ENCODE assay signal across 9 mouse cellular contexts in genomic region chr4:88302291-88302690, GRCm38 (mm10).
DNase-seq lines count a peak whose midpoint lies in the region; ATAC-seq lines count a peak whose summit lies in the region.
"Had no signal": no experiment of that assay in that cellular context is flagged by ENCODE, and none has a peak within 500 bp of the region (broad histone marks: within the 10 kb centered on the region; RNA-seq: fewer than 3 reads in every experiment).

No protein-coding gene starts in this region.

- no peak overlapping the region for H3K9ac ChIP-seq in kidney, embryonic 16.5 days (replicated peaks; ENCODE audit: low read length)
- H3K9ac ChIP-seq: hindbrain, embryonic 15.5 days had no signal

- no peak overlapping the region for H3K4me2 ChIP-seq in kidney, embryonic 16.5 days (replicated peaks; ENCODE audit: low read depth, low read length)
- H3K4me2 ChIP-seq: hindbrain, embryonic 15.5 days had no signal

- DNase-seq in kidney, adult 9 months = peak; percentile 31
- DNase-seq in NIH3T3 (ENCODE audit: low read depth) = peak; percentile 65
- peak; percentile 45 for DNase-seq in kidney, postnatal 14 days
- no peak for DNase-seq in spleen, adult 12 weeks (ENCODE audit: low spot score)
- no peak for DNase-seq in midbrain, embryonic 10.5 days (ENCODE audit: low spot score)
- DNase-seq in urinary bladder, postnatal 14 days (ENCODE audit: low spot score) = no peak

- no peaks in the 10 kb centered on the region for H3K9me3 ChIP-seq in kidney, embryonic 16.5 days (ENCODE audit: low read length)
- H3K9me3 ChIP-seq in midbrain, embryonic 10.5 days (replicated peaks) = no peaks in the 10 kb centered on the region
- H3K9me3 ChIP-seq: hindbrain, embryonic 15.5 days had no signal

- no peaks in the 10 kb centered on the region for H3K27me3 ChIP-seq in kidney, embryonic 16.5 days (ENCODE audit: insufficient read depth, low read length)
- no peaks in the 10 kb centered on the region for H3K27me3 ChIP-seq in midbrain, embryonic 10.5 days (ENCODE audit: low read depth, poor library complexity, severe bottlenecking)
- H3K27me3 ChIP-seq: hindbrain, embryonic 15.5 days had no signal

- no peak overlapping the region for H3K27ac ChIP-seq in kidney, embryonic 16.5 days (ENCODE audit: low read length)
- no peak overlapping the region for H3K27ac ChIP-seq in midbrain, embryonic 10.5 days (replicated peaks)
- H3K27ac ChIP-seq: hindbrain, embryonic 15.5 days had no signal

- ATAC-seq in kidney, embryonic 16.5 days (ENCODE audit: low FRiP score, low TSS enrichment) = no peak
- peak; percentile 73 for ATAC-seq in CD4-positive, CD25-positive, alpha-beta regulatory T cell, adult 4 months

- no peaks in the 10 kb centered on the region for H3K36me3 ChIP-seq in kidney, embryonic 16.5 days (ENCODE audit: insufficient read depth, low read length)
- H3K36me3 ChIP-seq in midbrain, embryonic 10.5 days = no peaks in the 10 kb centered on the region
- H3K36me3 ChIP-seq: hindbrain, embryonic 15.5 days had no signal

- no peak overlapping the region for H3K4me3 ChIP-seq in kidney, embryonic 16.5 days (ENCODE audit: low read length)
- H3K4me3 ChIP-seq in midbrain, embryonic 10.5 days = no peak overlapping the region
- H3K4me3 ChIP-seq: hindbrain, embryonic 15.5 days had no signal

- no peaks in the 10 kb centered on the region for H3K4me1 ChIP-seq in kidney, embryonic 16.5 days (ENCODE audit: insufficient read depth, low read length)
- no peaks in the 10 kb centered on the region for H3K4me1 ChIP-seq in midbrain, embryonic 10.5 days

Comparison
In these comparisons a context has a peak if more than half of its experiments do, and no peak if none do; other contexts are left out.
1. DNase-seq: peak in kidney, adult 9 months (single experiment), NIH3T3 (single experiment) and kidney, postnatal 14 days (single experiment); none in spleen, adult 12 weeks (single experiment), midbrain, embryonic 10.5 days (single experiment) and urinary bladder, postnatal 14 days (single experiment).